ENCODE assay signal across 8 mouse cellular contexts in genomic region chr8:70408301-70408700, GRCm38 (mm10). TPM values are rescaled to one million over a fixed set of nuclear protein-coding genes. Genes with fewer than 3 reads are reported as not detected.
DNase-seq lines count a peak whose midpoint lies in the region; ATAC-seq lines count a peak whose summit lies in the region.

No protein-coding gene starts in this region.

- no peaks in the 10 kb centered on the region for H3K27me3 ChIP-seq in kidney, embryonic 15.5 days
- no peaks in the 10 kb centered on the region for H3K27me3 ChIP-seq in embryonic facial prominence, embryonic 13.5 days
- H3K27me3 ChIP-seq in hindbrain, embryonic 13.5 days = no peaks in the 10 kb centered on the region
- no peaks in the 10 kb centered on the region for H3K27me3 ChIP-seq in midbrain, embryonic 16.5 days (ENCODE audit: control insufficient read depth, insufficient read depth, low read depth, low read length)

- no peak overlapping the region for H3K4me3 ChIP-seq in kidney, embryonic 15.5 days (replicated peaks)
- no peak overlapping the region for H3K4me3 ChIP-seq in embryonic facial prominence, embryonic 13.5 days
- no peak overlapping the region for H3K4me3 ChIP-seq in hindbrain, embryonic 13.5 days
- no peak overlapping the region for H3K4me3 ChIP-seq in midbrain, embryonic 16.5 days (ENCODE audit: low read depth, low read length)

- ATAC-seq in kidney, embryonic 15.5 days (replicated peaks; ENCODE audit: low FRiP score) = no peak; the same call in 1 of the 2 replicates
- ATAC-seq in embryonic facial prominence, embryonic 13.5 days (ENCODE audit: insufficient number of reproducible peaks, insufficient read depth, low FRiP score, low TSS enrichment, low read depth) = no peak
- ATAC-seq in hindbrain, embryonic 13.5 days (ENCODE audit: low FRiP score) = peak; percentile 35
- ATAC-seq in midbrain, embryonic 16.5 days = peak; percentile 37

- no peak overlapping the region for H3K9ac ChIP-seq in kidney, embryonic 15.5 days
- H3K9ac ChIP-seq in embryonic facial prominence, embryonic 13.5 days = peak overlapping the region; percentile 51; the same call in 1 of the 2 replicates
- peak overlapping the region; percentile 62 for H3K9ac ChIP-seq in hindbrain, embryonic 13.5 days
- peak overlapping the region; percentile 48 for H3K9ac ChIP-seq in midbrain, embryonic 16.5 days (ENCODE audit: low read depth, low read length)

- peak overlapping the region; percentile 68 for H3K27ac ChIP-seq in kidney, embryonic 15.5 days
- H3K27ac ChIP-seq in embryonic facial prominence, embryonic 13.5 days = peak overlapping the region; percentile 83; the same call in 1 of the 2 replicates
- H3K27ac ChIP-seq in hindbrain, embryonic 13.5 days = peak overlapping the region; percentile 82
- peak overlapping the region; percentile 50; the same call in 1 of the 2 replicates for H3K27ac ChIP-seq in midbrain, embryonic 16.5 days (ENCODE audit: low read length)

- 48% methylated on average over 6 of the region's 6 CpGs for WGBS in kidney, embryonic 15.5 days
- 46% methylated on average over 6 of the region's 6 CpGs for WGBS in embryonic facial prominence, embryonic 13.5 days
- 34% methylated on average over 6 of the region's 6 CpGs for WGBS in hindbrain, embryonic 13.5 days
- 30% methylated on average over 6 of the region's 6 CpGs for WGBS in midbrain, embryonic 16.5 days

- H3K9me3 ChIP-seq in kidney, embryonic 15.5 days (replicated peaks) = no peaks in the 10 kb centered on the region
- no peaks in the 10 kb centered on the region; the same call in 1 of the 2 replicates for H3K9me3 ChIP-seq in embryonic facial prominence, embryonic 13.5 days
- H3K9me3 ChIP-seq in hindbrain, embryonic 13.5 days = no peaks in the 10 kb centered on the region
- no peaks in the 10 kb centered on the region for H3K9me3 ChIP-seq in midbrain, embryonic 16.5 days (replicated peaks; ENCODE audit: control insufficient read depth, low read length, poor library complexity, severe bottlenecking)

- no peak overlapping the region for H3K4me2 ChIP-seq in kidney, embryonic 15.5 days
- no peak overlapping the region; the same call in 1 of the 2 replicates for H3K4me2 ChIP-seq in embryonic facial prominence, embryonic 13.5 days
- H3K4me2 ChIP-seq in hindbrain, embryonic 13.5 days = peak overlapping the region; percentile 7; the same call in 1 of the 2 replicates
- no peak overlapping the region for H3K4me2 ChIP-seq in midbrain, embryonic 16.5 days (ENCODE audit: low read length)

- peaks cover 54% of the 10 kb centered on the region for H3K4me1 ChIP-seq in kidney, embryonic 15.5 days
- H3K4me1 ChIP-seq in embryonic facial prominence, embryonic 13.5 days = peaks cover 39% of the 10 kb centered on the region
- peaks cover 45% of the 10 kb centered on the region for H3K4me1 ChIP-seq in hindbrain, embryonic 13.5 days (replicated peaks)
- H3K4me1 ChIP-seq in midbrain, embryonic 16.5 days (ENCODE audit: control insufficient read depth, insufficient read depth, low read length) = peaks cover 17% of the 10 kb centered on the region

- H3K36me3 ChIP-seq in kidney, embryonic 15.5 days = peaks cover 9% of the 10 kb centered on the region; the same call in 1 of the 2 replicates
- H3K36me3 ChIP-seq in embryonic facial prominence, embryonic 13.5 days = peaks cover 20% of the 10 kb centered on the region
- peaks cover 13% of the 10 kb centered on the region for H3K36me3 ChIP-seq in hindbrain, embryonic 13.5 days
- peaks cover 4% of the 10 kb centered on the region; the same call in 1 of the 2 replicates for H3K36me3 ChIP-seq in midbrain, embryonic 16.5 days (ENCODE audit: control insufficient read depth, insufficient read depth, low read length)

- no peak for DNase-seq in kidney, postnatal 14 days
- DNase-seq in liver = no peak
- DNase-seq in layer of hippocampus, postnatal 10 days (ENCODE audit: low spot score in 2 of 2) = no peak
- no peak for DNase-seq in MN1 (ENCODE audit: low spot score)

RNA-seq across cellular contexts. Expression of gene Crtc1, which starts 31.1 kb away (rescaled TPM):
- polyA plus RNA-seq in kidney, embryonic 15.5 days (2015; fragmentation: Nextera tagmentation; extraction: Ambion mirVana) = 17.9 and 21.0 TPM in 2 replicates
- 26.6 and 28.1 TPM in 2 replicates for polyA plus RNA-seq in embryonic facial prominence, embryonic 13.5 days (2015; fragmentation: Nextera tagmentation; extraction: Ambion mirVana)
- polyA plus RNA-seq in hindbrain, embryonic 13.5 days (2015; fragmentation: Nextera tagmentation; extraction: Ambion mirVana) = 35.6 and 37.6 TPM in 2 replicates
- polyA plus RNA-seq in midbrain, embryonic 16.5 days (2015; fragmentation: Nextera tagmentation; extraction: Ambion mirVana) = 53.4 and 56.3 TPM in 2 replicates
- 100 to 1,000 TPM; 103 to 114 TPM for total RNA-seq in layer of hippocampus, postnatal 10 days (2021)

RNA-seq across cellular contexts. Expression of gene Comp, which starts 34.9 kb away (rescaled TPM):
- 0.40 and 1.5 TPM in 2 replicates for polyA plus RNA-seq in kidney, embryonic 15.5 days (2015; fragmentation: Nextera tagmentation; extraction: Ambion mirVana)
- 0.59 and 0.81 TPM in 2 replicates for polyA plus RNA-seq in embryonic facial prominence, embryonic 13.5 days (2015; fragmentation: Nextera tagmentation; extraction: Ambion mirVana)
- 0.14 and 0.96 TPM in 2 replicates for polyA plus RNA-seq in hindbrain, embryonic 13.5 days (2015; fragmentation: Nextera tagmentation; extraction: Ambion mirVana)
- 0.36 and 0.47 TPM in 2 replicates for polyA plus RNA-seq in midbrain, embryonic 16.5 days (2015; fragmentation: Nextera tagmentation; extraction: Ambion mirVana)
- under 1 TPM in 1 of 2 experiments, not detected in 1; 0.31 TPM for total RNA-seq in layer of hippocampus, postnatal 10 days (2021)

RNA-seq across cellular contexts. Expression of gene Upf1, which starts 55.2 kb away (rescaled TPM):
- polyA plus RNA-seq in kidney, embryonic 15.5 days (2015; fragmentation: Nextera tagmentation; extraction: Ambion mirVana) = 17.1 and 17.2 TPM in 2 replicates
- 20.3 and 22.1 TPM in 2 replicates for polyA plus RNA-seq in embryonic facial prominence, embryonic 13.5 days (2015; fragmentation: Nextera tagmentation; extraction: Ambion mirVana)
- polyA plus RNA-seq in hindbrain, embryonic 13.5 days (2015; fragmentation: Nextera tagmentation; extraction: Ambion mirVana) = 14.4 and 15.9 TPM in 2 replicates
- 11.3 and 11.6 TPM in 2 replicates for polyA plus RNA-seq in midbrain, embryonic 16.5 days (2015; fragmentation: Nextera tagmentation; extraction: Ambion mirVana)
- 10 to 100 TPM; 50.8 to 51.0 TPM for total RNA-seq in layer of hippocampus, postnatal 10 days (2021)

Comparison
In these comparisons a context has a peak if more than half of its experiments do, and no peak if none do; other contexts are left out.
1. ATAC-seq: peak in hindbrain, embryonic 13.5 days (single experiment) and midbrain, embryonic 16.5 days (single experiment); none in kidney, embryonic 15.5 days (single experiment) and embryonic facial prominence, embryonic 13.5 days (single experiment).
2. Peak in every context shown above with its lines, with median percentiles within 50 percentile points of each other: H3K27ac ChIP-seq.